Mouse (Mus musculus): ENCODE results near the gene Gm20388.

GRCm38 (mm10) chr8:121403821-121404220 is 1493.2 kb downstream of the Gm20388 start:
- TF ChIP-seq CTCF (IDR thresholded peaks at IDR 0.05; ENCODE audit: low read depth, low read length) (no peak), GATA2 (IDR thresholded peaks at IDR 0.05; ENCODE audit: borderline replicate concordance, low read depth, low read length) (no peak)

Measured in G1E (cell line).